Mouse (Mus musculus): Measurements from ENCODE around the gene Obp2a.

- TF ChIP-seq CTCF (IDR thresholded peaks at IDR 0.05; ENCODE audit: insufficient read depth, low read length) (no peak), POLR2A (IDR thresholded peaks at IDR 0.05; ENCODE audit: borderline replicate concordance, extremely low read depth, low read depth, low read length) (no peak)
These were observed 33.3 kb upstream of the Obp2a start for GRCm38 (mm10) chr2:25666516-25666915.

Measured in lung, adult 2 months (tissue).